Mouse (Mus musculus): ENCODE measurements around the gene Dennd4b. TPM values are rescaled to one million over a fixed set of nuclear protein-coding genes. Genes with fewer than 3 reads are reported as not detected.

Dennd4b gene
- polyA plus RNA-seq, 1 experiment = 25.7 TPM

DNA sequence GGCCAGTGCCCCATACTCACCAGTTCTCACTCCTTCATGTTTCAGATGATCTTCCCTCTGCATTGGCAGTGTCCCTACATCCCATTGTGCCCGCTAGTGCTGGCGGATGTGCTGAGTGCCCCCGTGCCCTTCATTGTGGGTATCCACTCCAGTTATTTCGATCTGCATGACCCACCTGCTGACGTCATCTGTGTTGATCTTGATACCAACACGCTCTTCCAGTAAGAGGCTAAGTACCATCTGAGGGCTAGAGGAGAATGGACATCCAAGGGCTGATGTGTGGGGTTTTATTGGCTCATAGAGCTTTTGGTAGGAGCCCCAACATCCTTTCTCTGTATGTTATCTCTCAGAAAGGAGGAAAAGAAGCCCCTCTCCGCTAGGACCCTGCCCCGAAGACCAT is 5.8 kb downstream of the Dennd4b start:
- Histone ChIP-seq H3K27me3 (ENCODE audit: control insufficient read depth, insufficient read depth, low read length) (no peaks in the 10 kb centered on the region), H3K27ac (ENCODE audit: control insufficient read depth, insufficient read depth, low read depth, low read length) (no peak overlapping the region), H3K4me1 (ENCODE audit: control insufficient read depth, insufficient read depth, low read length) (peaks cover 23% of the 10 kb centered on the region), H3K36me3 (ENCODE audit: control insufficient read depth, insufficient read depth, low read length) (no peaks in the 10 kb centered on the region), H3K4me3 (ENCODE audit: control insufficient read depth, low read depth, low read length) (peak overlapping the region; percentile 52)
- no peak for TF ChIP-seq CTCF (IDR thresholded peaks at IDR 0.05; ENCODE audit: control insufficient read depth, insufficient read depth, insufficient replicate concordance, low read depth, low read length)
- TF ChIP-seq POLR2A (IDR thresholded peaks at IDR 0.05; ENCODE audit: control insufficient read depth, low read depth, low read length) = no peak

DNA sequence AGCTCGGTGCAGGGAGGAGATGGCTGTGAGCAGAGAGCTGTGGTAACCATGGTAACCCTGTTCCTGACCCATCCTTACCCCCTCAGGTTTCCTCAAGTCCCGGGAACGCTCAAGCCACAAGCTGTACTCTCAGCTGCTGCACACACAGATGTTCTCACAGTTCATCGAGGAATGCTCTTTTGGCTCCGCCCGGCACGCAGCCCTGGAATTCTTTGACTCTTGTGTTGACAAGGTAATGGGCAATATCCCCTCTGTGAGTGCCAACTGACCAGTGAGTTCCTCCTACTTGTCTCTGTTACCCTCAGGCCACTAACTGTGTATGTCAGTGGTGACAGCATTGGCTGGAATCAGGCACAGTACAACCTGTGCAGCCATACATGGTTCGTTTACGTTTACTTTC is 7.2 kb downstream of the Dennd4b start:
- Histone ChIP-seq H3K4me3 (ENCODE audit: control insufficient read depth, low read depth, low read length) (peak overlapping the region; percentile 6; the same call in 1 of the 2 replicates), H3K4me1 (ENCODE audit: control insufficient read depth, insufficient read depth, low read length) (peaks cover 18% of the 10 kb centered on the region), H3K27ac (ENCODE audit: control insufficient read depth, insufficient read depth, low read depth, low read length) (no peak overlapping the region), H3K27me3 (ENCODE audit: control insufficient read depth, insufficient read depth, low read length) (no peaks in the 10 kb centered on the region), H3K36me3 (ENCODE audit: control insufficient read depth, insufficient read depth, low read length) (no peaks in the 10 kb centered on the region)
- TF ChIP-seq CTCF (IDR thresholded peaks at IDR 0.05; ENCODE audit: control insufficient read depth, insufficient read depth, insufficient replicate concordance, low read depth, low read length) (no peak), POLR2A (IDR thresholded peaks at IDR 0.05; ENCODE audit: control insufficient read depth, low read depth, low read length) (no peak)

DNA sequence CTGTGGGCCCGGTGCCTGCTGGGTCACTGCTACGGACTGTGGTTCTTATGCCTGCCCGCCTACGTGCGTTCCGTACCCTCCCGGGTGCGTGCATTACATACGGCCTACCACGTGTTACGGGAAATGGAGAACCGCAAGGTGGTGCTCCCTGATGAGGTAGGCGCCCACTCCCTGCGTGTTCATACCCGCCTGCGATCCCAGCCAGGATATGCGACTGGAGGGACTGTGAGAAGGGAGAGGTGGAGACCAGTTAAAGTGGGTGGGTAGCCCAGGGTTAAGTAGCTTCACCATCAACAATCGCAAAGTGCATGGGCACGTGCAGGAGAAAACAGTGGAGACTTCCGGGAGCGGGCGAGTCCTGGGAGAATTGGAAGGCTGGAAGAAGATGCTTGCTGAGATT is 8.9 kb downstream of the Dennd4b start:
- no peaks in the 10 kb centered on the region for H3K27me3 ChIP-seq (ENCODE audit: control insufficient read depth, insufficient read depth, low read length)
- no peak overlapping the region for H3K27ac ChIP-seq (ENCODE audit: control insufficient read depth, insufficient read depth, low read depth, low read length)
- peaks cover 18% of the 10 kb centered on the region for H3K4me1 ChIP-seq (ENCODE audit: control insufficient read depth, insufficient read depth, low read length)
- H3K36me3 ChIP-seq (ENCODE audit: control insufficient read depth, insufficient read depth, low read length) = no peaks in the 10 kb centered on the region
- TF ChIP-seq POLR2A (IDR thresholded peaks at IDR 0.05; ENCODE audit: control insufficient read depth, low read depth, low read length) = no peak
- TF ChIP-seq CTCF (IDR thresholded peaks at IDR 0.05; ENCODE audit: control insufficient read depth, insufficient read depth, insufficient replicate concordance, low read depth, low read length) = no peak
- peak overlapping the region; percentile 68 for H3K4me3 ChIP-seq (ENCODE audit: control insufficient read depth, low read depth, low read length)

DNA sequence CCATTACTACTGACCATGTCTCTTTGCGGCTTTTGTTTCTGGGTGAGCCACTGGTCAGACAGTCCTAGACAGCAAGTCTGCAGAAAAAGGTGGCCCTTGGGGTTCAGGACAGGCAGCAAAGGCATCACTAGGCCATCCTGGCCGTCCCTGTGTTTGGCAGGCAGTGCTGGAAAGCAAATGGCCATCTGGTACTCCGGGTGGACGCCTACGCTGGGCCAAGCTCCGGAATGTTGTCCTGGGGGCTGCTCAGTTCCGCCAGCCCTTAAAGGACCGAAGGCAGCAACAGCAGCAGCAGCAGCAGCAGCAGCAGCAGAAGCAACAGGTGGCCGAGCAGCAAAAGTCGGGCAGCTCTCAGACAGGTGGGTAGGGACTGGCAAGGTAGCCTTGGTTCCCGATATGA is 10.3 kb downstream of the Dennd4b start:
- no peaks in the 10 kb centered on the region for H3K36me3 ChIP-seq (ENCODE audit: control insufficient read depth, insufficient read depth, low read length)
- peaks cover 16% of the 10 kb centered on the region for H3K4me1 ChIP-seq (ENCODE audit: control insufficient read depth, insufficient read depth, low read length)
- no peak overlapping the region for H3K4me3 ChIP-seq (ENCODE audit: control insufficient read depth, low read depth, low read length)
- no peaks in the 10 kb centered on the region for H3K27me3 ChIP-seq (ENCODE audit: control insufficient read depth, insufficient read depth, low read length)
- TF ChIP-seq CTCF (IDR thresholded peaks at IDR 0.05; ENCODE audit: control insufficient read depth, insufficient read depth, insufficient replicate concordance, low read depth, low read length) = no peak
- TF ChIP-seq POLR2A (IDR thresholded peaks at IDR 0.05; ENCODE audit: control insufficient read depth, low read depth, low read length) = no peak
- H3K27ac ChIP-seq (ENCODE audit: control insufficient read depth, insufficient read depth, low read depth, low read length) = no peak overlapping the region

DNA sequence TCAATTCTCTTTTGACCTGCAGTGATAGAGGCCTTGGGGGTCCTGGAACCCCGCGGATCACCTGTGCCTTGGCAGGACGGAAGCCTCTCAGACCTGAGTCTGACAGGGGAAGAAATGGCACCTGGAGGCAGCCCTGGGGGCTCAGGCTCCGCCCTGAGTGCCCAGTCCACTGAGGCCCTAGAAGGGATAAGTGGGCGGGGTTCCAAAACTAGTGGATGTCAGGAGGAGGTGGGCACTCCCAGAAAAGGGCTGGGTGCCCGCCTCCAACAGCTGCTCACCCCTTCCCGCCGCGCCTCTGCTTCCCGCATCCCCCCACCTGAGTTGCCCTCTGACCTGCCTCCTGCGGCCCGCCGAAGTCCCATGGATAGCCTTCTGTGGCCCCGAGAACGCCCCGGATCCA is 11.9 kb downstream of the Dennd4b start:
- no peak overlapping the region for H3K27ac ChIP-seq (ENCODE audit: control insufficient read depth, insufficient read depth, low read depth, low read length)
- TF ChIP-seq POLR2A (IDR thresholded peaks at IDR 0.05; ENCODE audit: control insufficient read depth, low read depth, low read length) = no peak
- TF ChIP-seq CTCF (IDR thresholded peaks at IDR 0.05; ENCODE audit: control insufficient read depth, insufficient read depth, insufficient replicate concordance, low read depth, low read length) = no peak
- no peak overlapping the region for H3K4me3 ChIP-seq (ENCODE audit: control insufficient read depth, low read depth, low read length)
- no peaks in the 10 kb centered on the region for H3K27me3 ChIP-seq (ENCODE audit: control insufficient read depth, insufficient read depth, low read length)
- peaks cover 15% of the 10 kb centered on the region for H3K4me1 ChIP-seq (ENCODE audit: control insufficient read depth, insufficient read depth, low read length)
- no peaks in the 10 kb centered on the region for H3K36me3 ChIP-seq (ENCODE audit: control insufficient read depth, insufficient read depth, low read length)

DNA sequence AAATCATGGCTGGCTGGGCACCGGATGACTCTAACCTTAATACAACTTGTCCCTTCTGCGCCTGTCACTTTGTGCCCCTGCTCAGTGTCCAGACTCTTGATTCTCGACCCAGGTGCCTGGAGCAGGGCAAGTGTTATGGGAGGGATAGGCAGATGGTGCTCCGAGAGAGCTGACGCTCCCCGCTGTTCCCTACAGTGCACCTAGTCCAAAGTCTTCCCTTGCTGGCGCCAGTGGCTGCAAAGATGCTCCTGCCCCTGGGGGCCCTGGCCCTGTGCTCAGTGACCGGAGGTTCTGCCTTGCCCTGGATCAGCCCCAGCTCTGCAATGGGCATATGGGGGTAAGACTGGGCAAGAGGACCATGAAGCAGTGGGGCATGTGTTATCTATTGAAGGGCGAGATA is 12.8 kb downstream of the Dennd4b start:
- no peaks in the 10 kb centered on the region for H3K36me3 ChIP-seq (ENCODE audit: control insufficient read depth, insufficient read depth, low read length)
- H3K4me3 ChIP-seq (ENCODE audit: control insufficient read depth, low read depth, low read length) = no peak overlapping the region
- H3K27me3 ChIP-seq (ENCODE audit: control insufficient read depth, insufficient read depth, low read length) = no peaks in the 10 kb centered on the region
- TF ChIP-seq CTCF (IDR thresholded peaks at IDR 0.05; ENCODE audit: control insufficient read depth, insufficient read depth, insufficient replicate concordance, low read depth, low read length) = no peak
- TF ChIP-seq POLR2A (IDR thresholded peaks at IDR 0.05; ENCODE audit: control insufficient read depth, low read depth, low read length) = no peak
- peaks cover 15% of the 10 kb centered on the region for H3K4me1 ChIP-seq (ENCODE audit: control insufficient read depth, insufficient read depth, low read length)
- no peak overlapping the region for H3K27ac ChIP-seq (ENCODE audit: control insufficient read depth, insufficient read depth, low read depth, low read length)

DNA sequence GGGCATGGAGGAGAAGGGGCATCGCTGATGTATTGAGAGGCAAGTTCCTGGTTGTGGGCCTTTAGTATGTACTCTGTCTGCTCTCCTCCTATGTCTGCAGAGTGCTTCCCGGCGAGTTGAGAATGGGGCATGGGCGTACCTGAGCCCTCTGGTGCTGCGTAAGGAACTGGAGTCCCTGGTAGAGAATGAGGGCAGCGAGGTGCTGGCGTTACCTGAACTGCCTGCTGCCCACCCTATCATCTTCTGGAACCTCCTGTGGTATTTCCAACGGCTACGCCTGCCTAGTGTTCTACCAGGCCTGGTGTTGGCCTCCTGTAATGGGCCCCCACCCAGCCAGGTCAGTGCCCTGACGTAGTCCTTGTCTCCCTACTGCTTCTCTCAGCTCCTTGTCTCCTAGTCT is 13.2 kb downstream of the Dennd4b start:
- peaks cover 15% of the 10 kb centered on the region for H3K4me1 ChIP-seq (ENCODE audit: control insufficient read depth, insufficient read depth, low read length)
- H3K4me3 ChIP-seq (ENCODE audit: control insufficient read depth, low read depth, low read length) = no peak overlapping the region
- H3K36me3 ChIP-seq (ENCODE audit: control insufficient read depth, insufficient read depth, low read length) = no peaks in the 10 kb centered on the region
- no peaks in the 10 kb centered on the region for H3K27me3 ChIP-seq (ENCODE audit: control insufficient read depth, insufficient read depth, low read length)
- no peak for TF ChIP-seq CTCF (IDR thresholded peaks at IDR 0.05; ENCODE audit: control insufficient read depth, insufficient read depth, insufficient replicate concordance, low read depth, low read length)
- no peak for TF ChIP-seq POLR2A (IDR thresholded peaks at IDR 0.05; ENCODE audit: control insufficient read depth, low read depth, low read length)
- no peak overlapping the region for H3K27ac ChIP-seq (ENCODE audit: control insufficient read depth, insufficient read depth, low read depth, low read length)

DNA sequence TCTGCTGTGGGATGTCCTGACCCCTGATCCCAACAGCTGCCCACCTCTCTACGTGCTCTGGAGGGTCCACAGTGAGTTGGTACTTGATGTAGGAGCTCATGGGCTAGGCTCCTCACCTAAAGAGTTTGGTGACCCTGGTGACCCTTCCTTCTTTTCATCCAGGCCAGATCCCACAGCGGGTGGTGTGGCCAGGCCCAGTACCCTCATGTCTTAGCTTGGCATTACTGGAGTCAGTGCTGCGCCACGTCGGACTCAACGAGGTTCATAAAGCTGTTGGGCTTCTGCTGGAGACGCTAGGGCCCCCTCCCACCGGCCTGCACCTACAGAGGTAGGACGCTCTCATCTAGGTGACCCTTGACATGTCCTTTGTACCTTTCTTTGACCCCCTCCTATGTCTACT is 14.2 kb downstream of the Dennd4b start:
- Histone ChIP-seq H3K4me1 (ENCODE audit: control insufficient read depth, insufficient read depth, low read length) (peaks cover 6% of the 10 kb centered on the region), H3K27ac (ENCODE audit: control insufficient read depth, insufficient read depth, low read depth, low read length) (no peak overlapping the region), H3K36me3 (ENCODE audit: control insufficient read depth, insufficient read depth, low read length) (no peaks in the 10 kb centered on the region), H3K27me3 (ENCODE audit: control insufficient read depth, insufficient read depth, low read length) (no peaks in the 10 kb centered on the region), H3K4me3 (ENCODE audit: control insufficient read depth, low read depth, low read length) (no peak overlapping the region)
- TF ChIP-seq CTCF (IDR thresholded peaks at IDR 0.05; ENCODE audit: control insufficient read depth, insufficient read depth, insufficient replicate concordance, low read depth, low read length) = no peak
